Mouse (Mus musculus) CH12.LX (cell line): ENCODE measurements around the gene Timp2.
"Not testable (repeated sequence)": the region's sequence is repeated elsewhere in the genome, so short reads cannot be mapped to it uniquely, and the experiment has no call there.

ENCODE experiments used
- BHLHE40 ChIP-seq: IDR thresholded peaks from 2 replicates; pipeline ENCODE4 v1.6.1; 2011; ENCODE audit warnings: mild to moderate bottlenecking, low read depth, low read length, improper control_type of control experiment
- CHD1 ChIP-seq: IDR thresholded peaks from 2 replicates; pipeline ENCODE4 v1.6.1; 2012; ENCODE audit warnings: low read depth, low read length, improper control_type of control experiment, inconsistent platforms
- CHD2 ChIP-seq: IDR thresholded peaks from 2 replicates; pipeline ENCODE4 v1.6.1; 2011; ENCODE audit warnings: low read length, improper control_type of control experiment
- CTCF ChIP-seq, 2 experiments: IDR thresholded peaks in 1 of 2; conservative IDR thresholded peaks in 1 of 2; 2 replicates each; pipeline ENCODE4 v1.5.1; 2011 to 2012; ENCODE audit warnings: low read depth in 2 of 2, low read length in 2 of 2, improper control_type of control experiment in 1 of 2, inconsistent platforms in 1 of 2, mild to moderate bottlenecking in 1 of 2, moderate library complexity in 1 of 2
- E2F4 ChIP-seq: IDR thresholded peaks from 2 replicates; pipeline ENCODE4 v1.6.1; 2011; ENCODE audit warnings: low read depth, low read length, improper control_type of control experiment; ENCODE audit not compliant: insufficient replicate concordance
- ETS1 ChIP-seq: conservative IDR thresholded peaks from 2 replicates; pipeline ENCODE4 v1.6.1; 2012; ENCODE audit warnings: low read depth, mild to moderate bottlenecking, inconsistent platforms, low read length, improper control_type of control experiment, moderate library complexity
- KAT2A ChIP-seq: IDR thresholded peaks from 2 replicates; pipeline ENCODE4 v1.6.1; 2012; ENCODE audit warnings: low read length, improper control_type of control experiment, inconsistent platforms; ENCODE audit not compliant: insufficient replicate concordance
- MAX ChIP-seq: IDR thresholded peaks from 2 replicates; pipeline ENCODE4 v1.6.1; 2011; ENCODE audit warnings: low read length, improper control_type of control experiment
- POLR2A ChIP-seq: IDR thresholded peaks from 2 replicates; pipeline ENCODE4 v1.6.1; 2011; ENCODE audit warnings: low read depth, mild to moderate bottlenecking, improper control_type of control experiment, low read length
- USF2 ChIP-seq: conservative IDR thresholded peaks from 2 replicates; pipeline ENCODE4 v1.6.1; 2011; ENCODE audit warnings: low read depth, low read length, improper control_type of control experiment

DNA sequence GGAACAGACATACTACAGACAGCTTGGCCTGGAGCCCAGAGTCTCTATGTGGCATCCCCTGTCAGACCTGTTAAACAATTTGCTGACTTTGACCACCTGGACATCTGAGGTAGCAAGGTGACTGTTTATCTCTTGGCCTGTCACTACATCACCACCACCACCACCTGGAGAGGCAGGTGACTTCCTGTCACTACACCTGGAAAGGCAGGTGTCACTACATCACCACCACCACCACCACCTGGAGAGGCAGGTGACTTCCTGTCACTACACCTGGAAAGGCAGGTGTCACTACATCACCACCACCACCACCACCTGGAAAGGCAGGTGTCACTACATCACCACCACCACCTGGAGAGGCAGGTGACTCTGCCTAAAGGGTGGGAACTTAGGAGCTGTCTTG is 20.8 kb upstream of the Timp2 start:
- TF ChIP-seq CTCF (conservative IDR thresholded peaks at IDR 0.05 in 1 of 2, IDR thresholded peaks at IDR 0.05 in 1 of 2; ENCODE audit: low read depth in 2 of 2, low read length in 2 of 2); CHD2; POLR2A; E2F4; KAT2A; MAX; USF2; CHD1; BHLHE40; ETS1: not testable (repeated sequence)
